Mouse (Mus musculus): Measurements from ENCODE around the gene Rasgef1a.

Rasgef1a gene

DNA sequence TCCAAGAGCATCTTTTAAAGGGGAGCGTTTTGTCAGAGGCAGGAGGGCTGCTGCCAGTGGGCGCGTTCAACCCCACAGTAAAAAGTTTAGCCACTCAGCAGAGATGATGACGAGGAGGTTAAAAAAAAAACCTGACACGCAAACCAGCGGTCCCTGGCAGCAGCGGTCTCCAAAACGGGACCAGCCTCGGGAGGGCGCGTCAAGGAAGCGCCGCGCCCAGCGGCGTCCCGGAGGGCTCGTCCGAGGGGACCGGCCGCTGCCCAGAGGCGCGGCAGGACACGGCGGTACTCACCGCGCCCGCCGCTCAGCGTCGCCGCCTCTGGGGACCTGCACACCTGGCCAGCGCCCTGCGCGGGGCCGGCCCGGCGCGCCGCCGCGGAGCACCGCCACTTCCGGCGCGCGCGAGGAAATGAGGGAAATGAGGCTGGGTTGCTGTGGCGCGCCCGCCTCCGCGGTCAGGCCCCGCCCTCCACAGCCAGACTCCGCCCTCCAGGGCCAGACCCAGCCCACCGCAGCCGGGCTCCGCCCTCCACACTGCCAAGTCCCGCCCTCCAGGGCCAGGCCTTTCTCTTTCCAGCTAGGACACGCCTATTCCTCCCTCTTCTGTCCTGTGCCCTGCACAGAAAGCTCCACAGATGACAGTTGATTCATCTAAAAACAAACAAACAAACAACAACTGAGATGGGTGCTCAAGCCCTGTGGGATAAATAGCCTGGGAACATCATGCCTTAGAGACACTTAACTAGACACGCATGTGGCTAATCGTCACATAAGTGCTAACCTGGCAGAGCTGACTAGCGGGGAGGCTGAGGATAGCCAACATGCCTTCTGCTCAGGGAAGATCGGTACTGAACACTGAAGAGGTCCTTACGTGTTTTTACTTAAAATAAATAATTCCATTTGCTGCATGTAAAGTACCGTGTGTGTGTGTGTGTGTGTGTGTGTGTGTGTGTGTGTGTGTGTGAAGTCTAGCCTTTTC lies 127.8 kb downstream of the Rasgef1a start, which contains the start of gene Csgalnact2:
Gene Csgalnact2 (minus strand): TSS at position 410 of the 979 bp plus-strand sequence.
- DNase-seq = peak; percentile 93

DNA sequence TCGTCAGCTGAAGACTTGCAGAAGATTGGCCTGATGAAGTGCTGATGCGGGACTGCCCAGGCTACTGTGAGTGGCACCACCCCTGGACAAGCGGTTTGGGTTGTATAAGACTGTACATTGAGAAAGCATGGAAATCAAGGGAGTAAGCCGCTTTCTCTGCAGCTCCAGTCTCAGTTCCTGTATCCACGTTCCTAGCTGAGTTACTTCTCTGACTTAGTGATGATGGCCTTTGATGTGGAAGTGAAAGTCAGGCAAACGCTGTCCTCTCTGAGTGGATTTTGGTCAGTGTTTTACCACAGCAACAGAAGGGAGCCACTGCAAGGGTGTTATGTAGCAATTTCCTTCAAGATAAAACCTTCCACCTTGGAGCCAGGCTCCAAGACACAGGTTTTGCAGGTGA lies 129.7 kb downstream of the Rasgef1a start:
- DNase-seq = no peak

All from lung, postnatal 36 days (tissue).